Mouse (Mus musculus): ENCODE measurements around the gene H2al3.

GRCm38 (mm10) chrX:9849403-9849802 is at the start of gene H2al3:
- TF ChIP-seq ZC3H11A (IDR thresholded peaks at IDR 0.05; ENCODE audit: borderline replicate concordance, low read depth, low read length) (no peak), HCFC1 (IDR thresholded peaks at IDR 0.05; ENCODE audit: borderline replicate concordance, insufficient read depth, low read length) (no peak), ZNF384 (IDR thresholded peaks at IDR 0.05; ENCODE audit: low read depth, low read length) (no peak), MAFK (IDR thresholded peaks at IDR 0.05; ENCODE audit: insufficient read depth, low read depth, low read length) (no peak)

Measured in ES-E14 (cell line).